Mouse (Mus musculus): ENCODE results near the gene Nfix.

The Nfix gene

GRCm38 (mm10) chr8:84668081-84668480 is 132.1 kb downstream of the Nfix start:
- DNase-seq (ENCODE audit: low read depth, low spot score), result no peak

- DNase-seq (ENCODE audit: low read depth, low spot score), result peak; percentile 42
Observed at GRCm38 (mm10) chr8:84665385-84665893, 134.7 kb downstream of the Nfix start.

GRCm38 (mm10) chr8:84664566-84665384 is 135.4 kb downstream of the Nfix start:
- peak; percentile 96 for DNase-seq (ENCODE audit: low read depth, low spot score)

GRCm38 (mm10) chr8:84663483-84664327 is 136.4 kb downstream of the Nfix start:
- peak; percentile 99 for DNase-seq (ENCODE audit: low read depth, low spot score)

- peak; percentile 98 for DNase-seq (ENCODE audit: low read depth, low spot score)
Observed at GRCm38 (mm10) chr8:84662581-84663065, 137.5 kb downstream of the Nfix start, which contains the start of gene Ier2. TSS of gene Ier2 (minus strand) at chr8:84662852.

- DNase-seq (ENCODE audit: low read depth, low spot score), result peak; percentile 44
Observed at GRCm38 (mm10) chr8:84661961-84662571, 138.1 kb downstream of the Nfix start.

GRCm38 (mm10) chr8:84661458-84661871 is 138.7 kb downstream of the Nfix start:
- DNase-seq (ENCODE audit: low read depth, low spot score), result peak; percentile 83

GRCm38 (mm10) chr8:84660819-84661457 is 139.2 kb downstream of the Nfix start:
- DNase-seq (ENCODE audit: low read depth, low spot score), result no peak

GRCm38 (mm10) chr8:84659936-84660818 is 140.0 kb downstream of the Nfix start:
- no peak for DNase-seq (ENCODE audit: low read depth, low spot score)

- no peak for DNase-seq (ENCODE audit: low read depth, low spot score)
Observed at GRCm38 (mm10) chr8:84658951-84659350, 141.2 kb downstream of the Nfix start.

- DNase-seq (ENCODE audit: low read depth, low spot score), result no peak
Observed at GRCm38 (mm10) chr8:84657680-84658079, 142.5 kb downstream of the Nfix start.

GRCm38 (mm10) chr8:84657203-84657602 is 142.9 kb downstream of the Nfix start:
- DNase-seq (ENCODE audit: low read depth, low spot score), result no peak

GRCm38 (mm10) chr8:84656641-84657126 is 143.5 kb downstream of the Nfix start:
- peak; percentile 60 for DNase-seq (ENCODE audit: low read depth, low spot score)

GRCm38 (mm10) chr8:84656191-84656525 is 144.0 kb downstream of the Nfix start:
- DNase-seq (ENCODE audit: low read depth, low spot score), result no peak

GRCm38 (mm10) chr8:84655336-84656190 is 144.6 kb downstream of the Nfix start:
- no peak for DNase-seq (ENCODE audit: low read depth, low spot score)

GRCm38 (mm10) chr8:84654597-84654996 is 145.5 kb downstream of the Nfix start:
- DNase-seq (ENCODE audit: low read depth, low spot score), result no peak

GRCm38 (mm10) chr8:84653092-84653631 is 147.0 kb downstream of the Nfix start:
- no peak for DNase-seq (ENCODE audit: low read depth, low spot score)

GRCm38 (mm10) chr8:84650213-84650612 is 149.9 kb downstream of the Nfix start:
- no peak for DNase-seq (ENCODE audit: low read depth, low spot score)

All from brain, adult 2 months (tissue).